Mouse (Mus musculus) E14TG2a.4 (cell line): ENCODE measurements around the gene Acsbg2.

Source experiments
- H3K27me3 ChIP-seq: 2 replicates; pipeline ENCODE4 v1.6.1; 2014; ENCODE audit warnings: low read length, control low read depth; ENCODE audit not compliant: insufficient read depth
- H3K36me3 ChIP-seq: 2 replicates; pipeline ENCODE4 v1.6.1; 2014; ENCODE audit warnings: low read length, control low read depth; ENCODE audit not compliant: insufficient read depth
- H3K4me1 ChIP-seq: replicated peaks from 2 replicates; pipeline ENCODE4 v1.6.1; 2014; ENCODE audit warnings: low read depth, low read length, control low read depth
- H3K4me3 ChIP-seq: replicated peaks from 2 replicates; pipeline ENCODE4 v1.5.1; 2014; ENCODE audit warnings: mild to moderate bottlenecking, low read length
- H3K9me3 ChIP-seq: 2 replicates; pipeline ENCODE4 v1.6.1; 2014; ENCODE audit warnings: low read length, control low read depth
- CTCF ChIP-seq: conservative IDR thresholded peaks from 2 replicates; pipeline ENCODE4 v1.5.1; 2014; ENCODE audit warnings: low read length
- NANOG ChIP-seq: IDR thresholded peaks from 2 replicates; pipeline ENCODE4 v1.6.1; 2014; ENCODE audit warnings: borderline replicate concordance, low read length, mixed read lengths
- POU5F1 ChIP-seq: IDR thresholded peaks from 2 replicates; pipeline ENCODE4 v1.6.1; 2014; ENCODE audit warnings: low read length, borderline replicate concordance

Acsbg2 gene

GRCm38 (mm10) chr17:56877426-56877825 lies 3.2 kb upstream of the Acsbg2 start:
- no peaks in the 10 kb centered on the region for H3K9me3 ChIP-seq
- TF ChIP-seq NANOG = no peak

GRCm38 (mm10) chr17:56876981-56877380 lies 2.7 kb upstream of the Acsbg2 start:
- Histone ChIP-seq H3K4me3 (peak overlapping the region; percentile 76), H3K4me1 (peaks cover 82% of the 10 kb centered on the region), H3K9me3 (no peaks in the 10 kb centered on the region), H3K36me3 (peaks cover 19% of the 10 kb centered on the region), H3K27me3 (no peaks in the 10 kb centered on the region)
- TF ChIP-seq CTCF (no peak), NANOG (peak; percentile 10; the same call in 1 of the 2 replicates)

More at GRCm38 (mm10) chr17:56877426-56877825, 3.2 kb upstream of the Acsbg2 start:
- H3K4me1 ChIP-seq = peaks cover 82% of the 10 kb centered on the region
- no peaks in the 10 kb centered on the region for H3K27me3 ChIP-seq
- H3K36me3 ChIP-seq = peaks cover 24% of the 10 kb centered on the region
- peak overlapping the region; percentile 76 for H3K4me3 ChIP-seq

GRCm38 (mm10) chr17:56876465-56876864 lies 2.2 kb upstream of the Acsbg2 start:
- H3K4me3 ChIP-seq = peak overlapping the region; percentile 76
- TF ChIP-seq NANOG = no peak
- TF ChIP-seq POU5F1 = no peak
- no peak for TF ChIP-seq CTCF
- peaks cover 14% of the 10 kb centered on the region for H3K36me3 ChIP-seq
- no peaks in the 10 kb centered on the region for H3K27me3 ChIP-seq
- peaks cover 85% of the 10 kb centered on the region for H3K4me1 ChIP-seq
- H3K9me3 ChIP-seq = no peaks in the 10 kb centered on the region

- Histone ChIP-seq H3K27me3 (no peaks in the 10 kb centered on the region), H3K4me1 (peaks cover 87% of the 10 kb centered on the region), H3K36me3 (peaks cover under 1% of the 10 kb centered on the region), H3K4me3 (peak within 1 kb of the TSS; percentile 76), H3K9me3 (no peaks in the 10 kb centered on the region)
- TF ChIP-seq CTCF = no peak
- TF ChIP-seq POU5F1 = no peak
- TF ChIP-seq NANOG = no peak
Measured at GRCm38 (mm10) chr17:56874936-56875651, 847 bp upstream of the Acsbg2 start, which contains the start of gene 1700061G19Rik. Gene 1700061G19Rik (plus strand): TSS chr17:56875477.

- Histone ChIP-seq H3K9me3 (peaks cover 8% of the 10 kb centered on the region), H3K4me3 (peak overlapping the region; percentile 49)
- TF ChIP-seq CTCF (no peak), NANOG (no peak), POU5F1 (no peak)
Measured at GRCm38 (mm10) chr17:56872512-56872911, 1.7 kb downstream of the Acsbg2 start.

GRCm38 (mm10) chr17:56871767-56872166 lies 2.5 kb downstream of the Acsbg2 start:
- Histone ChIP-seq H3K36me3 (peaks cover 6% of the 10 kb centered on the region; the same call in 1 of the 2 replicates), H3K9me3 (peaks cover 15% of the 10 kb centered on the region), H3K4me1 (peaks cover 86% of the 10 kb centered on the region), H3K4me3 (0 out of 2 replicates have a peak overlapping the region, but pooled peaks have one; percentile 49), H3K27me3 (no peaks in the 10 kb centered on the region)
- TF ChIP-seq CTCF (no peak), POU5F1 (no peak), NANOG (no peak)

More at GRCm38 (mm10) chr17:56872512-56872911, 1.7 kb downstream of the Acsbg2 start:
- Histone ChIP-seq H3K36me3 (peaks cover 6% of the 10 kb centered on the region; the same call in 1 of the 2 replicates), H3K27me3 (no peaks in the 10 kb centered on the region), H3K4me1 (peaks cover 93% of the 10 kb centered on the region)

GRCm38 (mm10) chr17:56870287-56870953 lies 3.8 kb downstream of the Acsbg2 start:
- TF ChIP-seq POU5F1 (no peak), CTCF (no peak), NANOG (no peak)

GRCm38 (mm10) chr17:56869481-56869977 lies 4.7 kb downstream of the Acsbg2 start:
- Histone ChIP-seq H3K27me3 (no peaks in the 10 kb centered on the region), H3K4me3 (peak overlapping the region; percentile 66), H3K9me3 (peaks cover 27% of the 10 kb centered on the region), H3K36me3 (peaks cover 6% of the 10 kb centered on the region; the same call in 1 of the 2 replicates), H3K4me1 (peaks cover 83% of the 10 kb centered on the region)
- no peak for TF ChIP-seq NANOG
- TF ChIP-seq POU5F1 = no peak
- TF ChIP-seq CTCF = no peak

More at GRCm38 (mm10) chr17:56870287-56870953, 3.8 kb downstream of the Acsbg2 start:
- Histone ChIP-seq H3K27me3 (no peaks in the 10 kb centered on the region), H3K4me1 (peaks cover 84% of the 10 kb centered on the region), H3K36me3 (peaks cover 6% of the 10 kb centered on the region; the same call in 1 of the 2 replicates), H3K9me3 (peaks cover 27% of the 10 kb centered on the region), H3K4me3 (peak overlapping the region; percentile 66)

GRCm38 (mm10) chr17:56866071-56866470 lies 8.2 kb downstream of the Acsbg2 start:
- Histone ChIP-seq H3K9me3 (peaks cover 27% of the 10 kb centered on the region), H3K4me3 (0 out of 2 replicates have a peak overlapping the region, but pooled peaks have one; percentile 4), H3K4me1 (peaks cover 81% of the 10 kb centered on the region), H3K36me3 (peaks cover 6% of the 10 kb centered on the region; the same call in 1 of the 2 replicates), H3K27me3 (no peaks in the 10 kb centered on the region)
- no peak for TF ChIP-seq NANOG
- TF ChIP-seq CTCF = no peak
- TF ChIP-seq POU5F1 = no peak
